Mouse (Mus musculus) bone marrow, adult 2 months (tissue): ENCODE measurements around the gene Kiss1r. TPM values are rescaled to one million over a fixed set of nuclear protein-coding genes. Genes with fewer than 3 reads are reported as not detected.

Experiments
- H3K27ac ChIP-seq: fragments of 200-500 bp; 2 replicates; pipeline ENCODE4 v1.5.1; 2012; ENCODE audit warnings: low read depth, mild to moderate bottlenecking, control low read depth, inconsistent platforms, low read length; ENCODE audit not compliant: control insufficient read depth, poor library complexity, insufficient read depth
- H3K4me1 ChIP-seq: fragments of 200-500 bp; 2 replicates; pipeline ENCODE4 v1.6.1; 2011; ENCODE audit warnings: low read length; ENCODE audit not compliant: control insufficient read depth, insufficient read depth
- H3K4me3 ChIP-seq: fragments of 200-500 bp; replicated peaks from 2 replicates; pipeline ENCODE3; 2011; ENCODE audit warnings: mild to moderate bottlenecking, low read depth, low read length, control low read depth; ENCODE audit not compliant: control insufficient read depth
- CTCF ChIP-seq: fragments of 200-500 bp; IDR thresholded peaks from 2 replicates; pipeline ENCODE4 v1.5.1; 2011; ENCODE audit warnings: low read length, control low read depth; ENCODE audit not compliant: control insufficient read depth, insufficient read depth
- POLR2A ChIP-seq: fragments of 200-500 bp; IDR thresholded peaks from 2 replicates; pipeline ENCODE4 v1.6.1; 2011; ENCODE audit warnings: low read depth, mild to moderate bottlenecking, control low read depth, low read length, borderline replicate concordance; ENCODE audit not compliant: control insufficient read depth
- WGBS: fragments of 180-500 bp; shearing (Covaris S2); methylation state at CpG from one replicate; pipeline ENCODE4 v1.1.7; 2018; 5-methylcytosine and 5-hydroxymethylcytosine counted together
- polyA plus RNA-seq: library from polyadenylated mRNA; stranded (reverse); fragments of >200 nt; gene quantifications from 2 replicates; pipeline ENCODE4 v1.2.4, GENCODE M21; 2011; ENCODE audit warnings: low replicate concordance; ENCODE audit not compliant: missing spikeins, insufficient read depth, insufficient read length

Gene Kiss1r
- polyA plus RNA-seq, 1 experiment: not detected

GRCm38 (mm10) chr10:79925785-79926490 lies 9.2 kb downstream of the Kiss1r start:
- Histone ChIP-seq H3K4me1 (peaks cover 1% of the 10 kb centered on the region; the same call in 1 of the 2 replicates), H3K4me3 (peak overlapping the region; percentile 82), H3K27ac (peak overlapping the region; percentile 89)
- TF ChIP-seq POLR2A: no peak
- TF ChIP-seq CTCF: no peak
- 5% methylated on average over 15 of the region's 15 CpGs for WGBS

- WGBS: under 1% methylated on average over 63 of the region's 63 CpGs
- H3K4me1 ChIP-seq: peaks cover 1% of the 10 kb centered on the region; the same call in 1 of the 2 replicates
Observed at GRCm38 (mm10) chr10:79926491-79927323, 9.9 kb downstream of the Kiss1r start, which contains the start of gene Arid3a. Arid3a (plus strand) TSS chr10:79927043.

GRCm38 (mm10) chr10:79927324-79928029 lies 10.7 kb downstream of the Kiss1r start:
- WGBS: under 1% methylated on average over 54 of the region's 54 CpGs
- H3K4me3 ChIP-seq: peak overlapping the region; percentile 82
- TF ChIP-seq POLR2A: peak; percentile 5; the same call in 1 of the 2 replicates
- no peak for TF ChIP-seq CTCF
- peak overlapping the region; percentile 89 for H3K27ac ChIP-seq
- peaks cover 1% of the 10 kb centered on the region; the same call in 1 of the 2 replicates for H3K4me1 ChIP-seq

More at GRCm38 (mm10) chr10:79926491-79927323, 9.9 kb downstream of the Kiss1r start, which contains the start of gene Arid3a:
- TF ChIP-seq POLR2A (no peak; the same call in 1 of the 2 replicates), CTCF (no peak)
- Histone ChIP-seq H3K27ac (peak within 1 kb of the TSS; percentile 89), H3K4me3 (peak within 1 kb of the TSS; percentile 82)

DNA sequence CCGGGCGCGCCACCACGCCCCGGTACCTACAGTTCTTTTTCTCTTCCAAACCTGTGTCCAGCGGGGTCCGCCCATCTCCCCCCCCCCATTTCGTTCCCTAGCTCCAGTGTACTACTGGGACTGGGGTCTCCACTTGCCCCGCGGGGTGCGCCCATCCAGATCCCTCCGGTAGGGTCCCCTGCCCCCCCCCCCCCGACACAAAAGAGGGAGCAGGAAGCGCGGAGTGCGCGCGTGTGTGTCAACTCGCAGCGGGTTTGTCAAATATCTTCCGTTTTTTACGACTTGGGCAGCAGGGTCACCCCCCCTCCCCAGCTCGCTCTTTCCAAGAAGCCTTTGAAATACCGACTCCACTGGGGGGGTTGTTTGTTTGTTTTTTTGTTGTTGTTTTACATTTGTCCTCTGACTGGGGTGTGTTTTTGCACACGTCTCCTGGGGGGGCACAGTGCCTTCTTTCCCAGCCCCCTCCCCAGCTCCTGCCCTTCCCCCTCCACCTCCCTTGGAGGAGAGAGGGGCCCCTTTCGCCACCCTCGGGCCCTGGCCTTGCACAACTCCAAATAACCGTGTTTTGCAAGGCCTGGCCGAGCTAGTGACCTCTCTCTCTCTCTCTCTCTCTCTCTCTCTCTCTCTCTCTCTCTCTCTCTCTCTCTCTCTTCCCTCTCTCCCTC lies 11.4 kb downstream of the Kiss1r start:
- H3K27ac ChIP-seq: peak overlapping the region; percentile 89
- TF ChIP-seq POLR2A: 0 out of 2 replicates have a peak, but pooled peaks have one; percentile 7
- no peak for TF ChIP-seq CTCF
- 1% methylated on average over 29 of the region's 29 CpGs for WGBS

DNA sequence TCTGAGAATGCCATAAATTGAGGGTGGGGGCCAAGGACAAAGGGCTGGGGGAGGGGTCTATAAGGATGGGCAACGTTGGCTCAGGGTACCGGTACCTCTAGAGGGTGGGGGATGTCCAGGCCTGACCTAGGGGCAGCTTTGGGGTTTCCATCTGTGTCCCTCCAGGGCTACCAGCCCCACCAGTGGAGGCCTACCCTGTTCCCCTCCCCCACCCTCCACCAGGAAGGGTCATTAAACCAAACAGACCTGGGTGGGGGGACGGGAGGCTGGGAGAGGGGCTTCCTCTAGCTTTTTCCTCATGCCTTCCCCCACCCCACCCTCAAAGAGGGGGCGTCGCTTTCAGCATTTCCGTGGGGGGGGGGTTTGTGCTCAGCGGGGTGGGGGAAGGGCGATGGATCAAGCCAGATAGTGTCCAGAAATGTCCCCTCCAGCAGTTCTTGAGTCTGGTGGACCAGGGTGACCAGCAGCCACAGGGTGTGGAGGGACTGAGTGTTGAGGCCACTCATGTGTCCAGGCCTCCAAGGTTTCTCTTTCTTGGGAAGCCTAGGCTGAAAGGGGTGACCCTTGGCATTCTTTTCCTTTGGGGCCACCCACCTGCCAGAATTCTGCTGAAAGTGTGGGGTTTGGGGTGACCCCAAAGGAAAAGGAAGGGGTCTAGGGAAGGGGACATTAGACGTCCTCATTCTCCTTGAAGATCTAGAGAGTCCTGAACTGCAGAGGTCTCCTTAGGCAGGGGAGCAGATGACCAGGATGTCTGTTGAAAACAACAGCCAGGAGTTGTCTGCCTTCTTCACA lies 12.3 kb downstream of the Kiss1r start:
- Histone ChIP-seq H3K27ac (peak overlapping the region; percentile 89), H3K4me3 (peak overlapping the region; percentile 64), H3K4me1 (peaks cover 5% of the 10 kb centered on the region)
- TF ChIP-seq CTCF (no peak), POLR2A (no peak)
- 45% methylated on average over 9 of the region's 9 CpGs for WGBS

More for the DNA sequence above, 11.4 kb downstream of the Kiss1r start:
- H3K4me3 ChIP-seq: peak overlapping the region; percentile 82
- H3K4me1 ChIP-seq: peaks cover 1% of the 10 kb centered on the region

DNA sequence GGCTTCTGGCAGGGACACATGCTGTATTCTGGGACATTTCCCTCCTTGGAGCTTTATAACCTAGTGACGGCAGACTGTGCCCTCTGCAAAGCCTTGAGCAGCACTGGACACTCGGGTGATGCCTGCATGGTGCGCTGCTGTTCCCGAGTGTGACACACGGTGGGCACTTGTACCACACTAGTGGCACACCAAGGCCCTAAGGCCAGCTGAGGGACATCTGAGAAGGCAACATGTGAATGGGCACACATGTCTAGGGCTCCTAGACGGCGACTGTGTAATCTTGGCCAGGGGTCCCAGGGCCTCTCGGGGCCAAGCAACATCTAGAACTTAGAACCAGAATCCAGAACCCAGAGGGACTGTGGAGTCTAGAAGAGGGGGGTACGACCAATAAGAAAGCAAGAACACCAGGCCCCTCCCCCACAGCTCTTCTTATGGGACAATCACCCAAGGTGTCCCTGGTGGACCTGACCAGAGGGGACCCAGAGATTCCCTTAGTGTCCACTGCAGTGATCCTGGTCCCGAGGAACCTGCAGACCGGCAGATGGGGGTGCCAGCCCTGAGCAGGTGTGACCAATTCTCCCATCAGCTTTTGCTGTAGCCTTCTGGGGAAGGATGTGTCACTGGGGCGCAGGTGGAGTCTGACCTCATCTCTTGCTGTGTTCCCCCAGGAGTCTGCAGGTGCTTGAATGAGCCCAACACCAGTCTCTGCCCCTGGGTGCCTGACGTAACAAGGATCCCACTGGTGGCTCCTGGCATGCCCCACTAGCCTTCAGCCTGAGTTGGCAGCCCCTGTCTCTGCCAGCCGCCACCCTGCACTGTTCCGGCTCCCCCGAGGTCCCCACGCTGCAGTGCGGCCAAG lies 13.4 kb downstream of the Kiss1r start:
- H3K4me1 ChIP-seq: peaks cover 6% of the 10 kb centered on the region
- TF ChIP-seq CTCF (no peak), POLR2A (no peak)
- 81% methylated on average over 18 of the region's 18 CpGs for WGBS
- no peak overlapping the region for H3K27ac ChIP-seq
- no peak overlapping the region for H3K4me3 ChIP-seq

- Histone ChIP-seq H3K27ac (no peak overlapping the region), H3K4me1 (peaks cover 6% of the 10 kb centered on the region), H3K4me3 (no peak overlapping the region)
- TF ChIP-seq CTCF (no peak), POLR2A (no peak)
- WGBS: 90% methylated on average over 16 of the region's 16 CpGs
Observed at GRCm38 (mm10) chr10:79930826-79931186, 14.0 kb downstream of the Kiss1r start.
